10 mouse cellular contexts compared by ENCODE assay signal in the genomic region with DNA sequence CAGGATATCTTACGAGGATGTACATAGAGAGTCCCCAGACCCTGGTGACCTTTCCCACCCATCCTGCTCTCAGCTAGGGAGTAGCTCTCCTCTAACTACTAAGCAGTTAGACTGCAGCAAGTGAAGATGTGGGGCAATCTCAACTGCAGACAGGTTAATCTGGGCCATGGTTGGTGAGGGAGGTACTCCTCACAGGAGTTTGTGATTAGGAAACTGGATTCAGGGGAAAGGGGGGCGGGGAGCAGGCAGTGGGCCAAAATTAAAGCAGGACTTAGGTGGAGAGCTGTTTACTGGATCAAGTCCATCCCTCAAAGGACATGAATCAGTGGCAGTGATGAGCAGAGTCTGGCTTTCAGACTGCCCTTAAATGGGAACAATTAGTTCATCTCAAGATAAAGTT.
A peak's percentile ranks its signal among the peaks of the same experiment; 100 is the strongest.
DNase-seq lines count a peak whose midpoint lies in the region; ATAC-seq and TF ChIP-seq lines count a peak whose summit lies in the region.
"Had no signal": no experiment of that assay in that cellular context is flagged by ENCODE, and none has a peak within 500 bp of the region (broad histone marks: within the 10 kb centered on the region; RNA-seq: fewer than 3 reads in every experiment).

No protein-coding gene starts in this region.

- no peaks in the 10 kb centered on the region for H3K9me3 ChIP-seq in liver, embryonic 12.5 days (replicated peaks)
- H3K9me3 ChIP-seq: neural tube, embryonic 15.5 days had no signal

- no peaks in the 10 kb centered on the region for H3K79me2 ChIP-seq in liver, adult 2 months (ENCODE audit: control insufficient read depth, insufficient read depth, low read length)

- peak; percentile 80 for DNase-seq in liver, adult 2 months (ENCODE audit: extremely low read depth, low read depth, low spot score)
- peak; percentile 24 for DNase-seq in gastrocnemius, postnatal 10 days
- peak; percentile 65 for DNase-seq in kidney, adult 18-20 months
- peak; percentile 7 for DNase-seq in ovary, postnatal 14 days (ENCODE audit: low spot score)
- DNase-seq in MN1 (ENCODE audit: low spot score), result no peak
- no peak for DNase-seq in frontal cortex, postnatal 10 days (ENCODE audit: low spot score in 2 of 2)
- DNase-seq: embryo, embryonic 11 days had no signal

- no peak overlapping the region for H3K9ac ChIP-seq in liver, adult 2 months (ENCODE audit: low read depth, low read length)
- H3K9ac ChIP-seq in liver, embryonic 12.5 days, result no peak overlapping the region
- H3K9ac ChIP-seq: neural tube, embryonic 15.5 days had no signal

- H3K27ac ChIP-seq in liver, adult 2 months (replicated peaks; ENCODE audit: insufficient read depth, low read depth, low read length), result no peak overlapping the region
- H3K27ac ChIP-seq in liver, embryonic 12.5 days, result no peak overlapping the region
- H3K27ac ChIP-seq: neural tube, embryonic 15.5 days had no signal

- no peak for TF ChIP-seq POLR2A in liver, adult 2 months (IDR thresholded peaks at IDR 0.05; ENCODE audit: extremely low read depth, insufficient read depth, low read length)

- ATAC-seq in liver, embryonic 12.5 days, result no peak
- no peak for ATAC-seq in CD4-positive, CD25-positive, alpha-beta regulatory T cell, adult 4 months

- WGBS in liver, adult 2 months, result 48% methylated on average over 2 of the region's 2 CpGs
- WGBS in liver, embryonic 12.5 days (ENCODE audit: insufficient replicate concordance), result 63% methylated on average over 2 of the region's 2 CpGs

- H3K27me3 ChIP-seq in liver, adult 2 months (ENCODE audit: control insufficient read depth, insufficient read depth, low read length), result no peaks in the 10 kb centered on the region
- no peaks in the 10 kb centered on the region for H3K27me3 ChIP-seq in liver, embryonic 12.5 days (replicated peaks)
- H3K27me3 ChIP-seq: neural tube, embryonic 15.5 days had no signal

- H3K4me1 ChIP-seq in liver, adult 2 months (ENCODE audit: control insufficient read depth, insufficient read depth, low read length), result peaks cover 6% of the 10 kb centered on the region; the same call in 1 of the 2 replicates
- H3K4me1 ChIP-seq in liver, embryonic 12.5 days, result no peaks in the 10 kb centered on the region
- H3K4me1 ChIP-seq: neural tube, embryonic 15.5 days had no signal

- no peak overlapping the region for H3K4me3 ChIP-seq in liver, adult 2 months (ENCODE audit: insufficient read depth, low read depth, low read length)
- H3K4me3 ChIP-seq in liver, embryonic 12.5 days, result no peak overlapping the region
- H3K4me3 ChIP-seq: neural tube, embryonic 15.5 days had no signal

- no peaks in the 10 kb centered on the region for H3K36me3 ChIP-seq in liver, adult 2 months (ENCODE audit: control insufficient read depth, insufficient read depth, low read length)
- no peaks in the 10 kb centered on the region for H3K36me3 ChIP-seq in liver, embryonic 12.5 days
- H3K36me3 ChIP-seq: neural tube, embryonic 15.5 days had no signal

- no peak overlapping the region for H3K4me2 ChIP-seq in liver, embryonic 12.5 days
- H3K4me2 ChIP-seq: neural tube, embryonic 15.5 days had no signal

- no peak for TF ChIP-seq CTCF in liver, adult 2 months (IDR thresholded peaks at IDR 0.05; ENCODE audit: low read depth, low read length)

Comparison
In these comparisons a context has a peak if more than half of its experiments do, and no peak if none do; other contexts are left out.
1. DNase-seq: peak in liver, adult 2 months (single experiment), gastrocnemius, postnatal 10 days (single experiment), kidney, adult 18-20 months (single experiment) and ovary, postnatal 14 days (single experiment); none in MN1 (single experiment) and frontal cortex, postnatal 10 days (0 of 2).